Mouse (Mus musculus) hematopoietic stem cell, adult 5-6 weeks (primary cell): ENCODE data around the gene Bcl2. TPM values are rescaled to one million over a fixed set of nuclear protein-coding genes. Genes with fewer than 3 reads are reported as not detected.

ENCODE experiments used
- ATAC-seq, 2 experiments: fragments of 125-278 bp in 1 of 2; replicated peaks in 1 of 2; 2 replicates each; pipeline ENCODE4 v1.8.0; 2016 to 2017; ENCODE audit warnings: inconsistent platforms in 2 of 2, mild to moderate bottlenecking in 2 of 2, moderate number of reproducible peaks in 2 of 2, low read depth in 1 of 2, moderate TSS enrichment in 1 of 2; ENCODE audit not compliant: low FRiP score in 2 of 2, poor library complexity in 2 of 2, severe bottlenecking in 2 of 2, insufficient read depth in 1 of 2, low TSS enrichment in 1 of 2
- total RNA-seq: library from RNA; stranded (forward); fragments of 172-1452, 232-1000 nt; gene quantifications from 2 replicates; pipeline ENCODE4 v1.2.3, GENCODE M21; 2017

Bcl2 gene
- total RNA-seq, 1 experiment from 2014 or later = 36.3 TPM

- ATAC-seq = peak; percentile 60 to 61
These were observed 25.9 kb downstream of the Bcl2 start for GRCm38 (mm10) chr1:106688161-106688516.

DNA sequence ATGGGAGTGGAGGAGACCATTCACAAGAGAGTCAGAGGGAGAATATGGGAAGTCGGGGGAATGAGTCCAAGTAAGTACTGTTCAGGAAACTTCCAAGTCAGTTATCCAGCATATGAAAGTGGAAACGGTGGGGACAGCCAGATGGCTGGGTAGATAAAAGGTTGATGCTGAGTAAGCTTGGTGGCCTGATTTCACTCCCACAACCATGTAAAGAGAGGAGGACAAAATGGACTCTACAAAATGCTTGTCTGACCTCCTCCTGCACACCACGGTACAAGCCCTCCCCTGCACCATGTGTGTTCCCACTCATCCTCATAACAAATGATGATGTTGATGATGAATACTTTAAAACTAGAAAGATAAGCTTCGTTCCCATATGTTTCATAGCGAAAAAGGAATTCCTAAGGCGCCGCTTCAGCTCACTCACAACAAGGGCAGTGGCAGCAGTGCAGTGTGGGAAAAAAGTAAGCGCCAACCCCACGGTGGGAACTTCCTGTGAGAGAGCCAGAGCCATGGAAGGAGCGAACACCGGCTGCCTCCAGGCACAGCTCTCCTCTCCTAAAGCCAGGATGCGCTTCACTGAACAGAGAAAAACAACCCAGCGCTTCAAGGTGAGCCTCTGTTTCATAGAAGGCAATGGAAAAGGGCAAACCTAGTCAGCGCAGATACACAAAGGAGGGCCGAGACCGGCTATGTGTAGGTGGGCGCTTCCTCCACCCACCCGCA, 26.5 kb downstream of the Bcl2 start:
- ATAC-seq = peak; percentile 15 to 25; a peak in 1 of 4 replicates

DNA sequence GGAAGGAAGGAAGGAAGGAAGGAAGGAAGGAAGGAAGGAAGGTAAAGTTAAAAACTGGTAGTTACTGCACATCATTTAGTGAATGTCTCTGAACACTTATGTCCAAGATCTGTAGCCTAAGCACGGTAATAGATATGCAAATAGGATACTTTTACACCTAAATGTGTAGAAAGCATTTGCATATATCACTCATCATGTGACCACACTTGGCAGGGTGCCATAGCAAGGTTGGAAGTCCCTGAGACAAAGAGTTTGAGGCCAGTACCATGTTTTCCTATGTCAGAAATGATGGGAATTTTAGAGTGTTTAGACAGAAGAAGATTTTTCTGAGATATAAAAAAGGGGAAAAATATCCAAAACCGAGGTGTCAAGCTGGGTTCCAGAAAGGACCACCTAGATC, 28.4 kb downstream of the Bcl2 start:
- no peak for ATAC-seq

- ATAC-seq = no peak
These were observed 29.5 kb downstream of the Bcl2 start for GRCm38 (mm10) chr1:106684546-106684945.

DNA sequence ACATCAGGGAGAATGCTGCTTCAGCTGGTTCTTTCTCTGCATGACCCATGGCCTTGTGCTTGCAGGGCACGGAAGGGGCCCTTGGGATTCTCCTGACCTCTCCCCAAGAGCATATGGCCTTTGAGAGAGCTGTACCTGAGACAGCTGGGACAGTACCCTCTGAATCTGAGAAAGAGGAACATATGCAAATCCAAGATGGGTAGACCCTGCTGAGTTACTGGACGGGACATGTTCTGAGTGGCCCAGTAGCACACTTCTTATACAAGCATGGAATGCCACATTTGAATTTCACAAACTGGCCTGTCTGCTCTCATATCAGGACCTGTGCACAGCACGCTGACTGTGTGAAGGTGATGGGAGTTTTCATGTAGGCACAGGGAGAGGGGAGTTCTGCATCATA, 31.2 kb downstream of the Bcl2 start:
- ATAC-seq = no peak

- ATAC-seq = no peak
These were observed 34.1 kb downstream of the Bcl2 start for GRCm38 (mm10) chr1:106679800-106680515.

- peak in 1 of 2 experiments; percentile 56; a peak in 1 of 4 replicates for ATAC-seq
These were observed 36.0 kb downstream of the Bcl2 start for GRCm38 (mm10) chr1:106678060-106678478.

DNA sequence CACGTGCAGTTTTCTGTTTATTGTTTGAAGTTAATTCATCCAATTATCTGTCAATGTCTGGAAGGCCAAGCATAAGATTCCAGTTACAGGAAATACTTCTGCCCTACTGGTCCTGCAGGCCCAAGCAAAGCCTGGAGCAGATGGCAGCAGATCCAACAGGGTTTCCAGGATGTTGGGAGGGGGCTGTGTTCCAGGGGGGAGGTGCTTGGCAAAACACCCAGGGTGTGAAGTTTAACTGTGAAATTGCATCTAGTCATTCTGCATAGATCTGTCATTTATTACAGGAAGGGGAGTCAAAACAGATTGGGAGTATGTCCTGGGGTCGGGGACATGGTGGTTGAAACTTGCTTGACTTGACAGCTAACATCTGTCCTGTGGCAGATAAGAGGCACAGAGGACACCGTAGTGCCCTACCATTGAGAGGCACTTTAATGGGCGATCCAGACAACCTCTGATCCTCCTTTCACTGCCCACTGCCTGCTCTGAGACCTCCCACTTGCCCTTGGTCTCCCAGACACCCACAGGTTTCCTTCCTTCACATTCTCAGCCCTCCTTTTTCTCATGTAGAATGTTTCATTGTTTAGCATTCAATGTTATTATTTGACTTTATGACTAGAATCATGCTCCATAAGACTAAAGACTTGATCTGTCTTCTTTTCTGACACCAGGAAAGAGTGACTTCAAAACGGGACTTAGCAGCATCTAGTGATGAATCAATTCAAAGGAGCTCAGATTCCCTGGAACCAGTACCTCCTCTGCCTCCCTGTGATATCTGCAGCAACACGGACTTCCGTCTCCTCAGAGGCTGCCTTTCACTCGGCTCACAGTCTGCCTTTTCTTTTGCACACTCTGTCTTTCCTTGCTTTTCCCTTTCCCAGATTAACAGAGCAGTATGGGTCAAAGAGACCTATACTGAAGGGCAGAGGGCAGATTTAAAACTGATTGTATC, 47.7 kb downstream of the Bcl2 start:
- no peak for ATAC-seq

DNA sequence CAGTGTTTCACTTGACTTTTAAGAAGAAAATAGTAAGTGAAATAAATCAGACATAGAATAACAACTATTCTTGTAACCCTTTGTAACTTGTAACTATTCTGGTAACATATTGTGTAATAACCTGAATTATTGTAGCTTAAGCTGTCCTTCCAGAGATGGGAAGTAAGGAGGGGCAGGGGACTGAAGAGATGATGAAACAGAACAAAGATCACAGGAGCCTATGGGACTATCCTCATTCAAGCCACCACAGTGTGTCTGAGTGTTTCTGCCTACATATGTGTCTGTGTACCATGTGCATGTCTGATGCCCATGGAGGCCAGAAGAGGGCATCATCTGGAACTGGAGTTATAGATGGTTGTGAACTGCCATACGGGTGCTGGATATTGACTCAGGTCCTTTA, 49.1 kb downstream of the Bcl2 start:
- ATAC-seq = no peak

DNA sequence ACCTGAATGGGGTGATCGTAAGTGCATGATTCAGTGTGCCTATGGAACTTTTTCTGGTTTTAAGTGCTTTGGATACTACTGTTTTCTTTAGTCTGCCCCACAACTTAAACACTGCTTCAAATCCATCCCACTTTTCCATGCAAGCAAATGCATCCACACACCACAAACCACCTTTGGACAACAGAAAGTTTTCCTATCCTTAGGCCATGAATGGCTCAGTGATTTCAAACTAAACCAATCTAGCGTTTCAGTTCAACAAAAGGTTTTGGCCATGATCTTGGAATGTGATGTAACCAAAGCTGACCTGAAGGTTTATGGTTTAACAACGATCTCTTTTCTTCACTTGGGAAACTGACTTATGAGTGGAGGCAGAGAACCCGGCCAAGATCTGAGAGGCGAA, 51.6 kb downstream of the Bcl2 start:
- no peak for ATAC-seq

DNA sequence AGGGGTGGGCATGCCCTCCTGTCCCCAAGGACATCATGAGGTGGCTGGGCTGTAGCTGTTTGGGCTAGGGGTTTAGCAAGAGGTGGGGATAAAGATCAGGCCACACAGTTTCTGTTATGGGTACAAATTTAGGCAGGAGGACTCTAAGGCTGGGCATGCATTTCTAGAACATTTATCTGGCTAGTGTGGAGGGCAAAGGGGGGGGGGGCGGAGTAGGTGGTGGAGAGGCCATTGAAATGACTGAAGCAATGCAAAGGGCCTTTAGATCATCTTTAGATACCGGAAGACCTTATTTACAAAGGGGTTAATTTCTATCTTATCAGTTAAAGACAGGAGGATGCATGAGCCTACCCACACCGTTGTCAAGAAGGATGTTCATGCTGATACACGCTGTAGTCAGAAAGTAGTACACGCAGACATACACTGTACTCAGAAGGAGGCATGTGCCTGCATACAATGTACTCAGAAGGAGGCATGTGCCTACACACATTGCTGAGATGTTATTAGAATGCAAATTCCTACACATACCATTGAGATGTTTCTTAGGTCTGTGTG, 55.7 kb downstream of the Bcl2 start:
- no peak for ATAC-seq

DNA sequence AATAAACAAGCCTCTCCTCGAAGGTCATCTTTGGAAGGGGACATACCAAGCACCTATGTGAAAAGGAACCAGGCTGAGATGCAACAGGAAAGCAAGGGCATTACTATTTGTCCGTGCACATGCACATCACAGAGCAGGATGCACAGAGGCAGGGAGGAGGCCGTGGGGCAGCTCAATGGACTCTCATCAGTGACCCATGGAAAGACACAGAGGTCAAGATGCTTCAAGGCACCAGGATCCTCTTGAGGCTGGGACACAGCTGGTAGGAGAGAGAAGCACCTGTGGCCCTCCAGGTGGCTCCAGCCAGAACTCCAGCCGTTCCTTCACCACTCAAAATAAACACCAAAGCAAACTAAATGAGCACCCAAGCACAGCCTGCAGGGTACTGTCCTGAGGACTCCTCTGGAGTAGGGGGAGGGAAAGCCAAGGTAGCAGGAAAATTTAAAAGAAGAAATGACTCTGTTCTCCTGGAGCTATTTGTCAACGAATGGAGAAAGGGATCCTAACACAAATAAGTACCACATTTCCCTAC, 57.8 kb downstream of the Bcl2 start:
- no peak for ATAC-seq

DNA sequence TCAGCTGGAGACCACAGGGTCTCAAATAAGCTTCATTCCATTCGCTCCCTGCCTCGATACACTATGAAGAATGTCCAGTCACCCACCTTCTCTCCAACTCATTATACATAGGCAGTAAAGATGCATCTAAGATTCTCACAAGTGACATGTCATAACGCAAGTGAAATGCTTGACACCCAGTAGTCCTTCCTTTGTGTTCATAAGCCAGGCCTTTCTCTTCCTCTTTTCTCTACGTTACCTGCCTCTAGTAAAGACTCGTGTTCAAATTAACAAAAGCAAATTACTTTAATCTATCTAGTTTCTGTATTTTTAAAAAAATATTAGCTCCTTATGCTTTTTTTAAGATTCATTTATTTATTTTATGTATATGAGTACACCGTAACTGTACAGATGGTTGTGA, 59.8 kb downstream of the Bcl2 start:
- no peak for ATAC-seq

DNA sequence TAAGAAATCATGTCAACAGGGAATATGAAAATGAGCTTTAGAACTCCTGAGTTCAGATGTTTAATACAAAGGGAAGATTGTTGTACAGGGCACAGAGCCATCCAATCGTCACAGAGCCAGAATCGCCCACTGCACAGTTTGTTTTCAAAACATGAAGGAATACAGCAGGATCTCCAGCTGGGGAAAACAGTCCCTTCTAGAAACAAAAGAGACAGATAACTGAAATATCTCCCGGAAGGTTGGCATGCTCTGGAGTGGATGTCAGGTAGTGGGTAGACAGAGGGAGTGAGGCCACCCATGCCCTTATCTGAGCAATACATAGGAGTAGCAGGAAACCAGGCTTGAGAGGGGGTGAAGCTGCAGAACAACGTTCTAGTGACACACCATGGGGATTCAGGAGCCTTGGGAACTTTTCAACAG, 60.6 kb downstream of the Bcl2 start:
- peak; percentile 43 to 51; a peak in 1 of 4 replicates for ATAC-seq

- ATAC-seq = no peak
These were observed 62.9 kb downstream of the Bcl2 start for GRCm38 (mm10) chr1:106651211-106651610.

GRCm38 (mm10) chr1:106650427-106650826, 63.6 kb downstream of the Bcl2 start:
- ATAC-seq = no peak

- no peak for ATAC-seq
These were observed 66.7 kb downstream of the Bcl2 start for GRCm38 (mm10) chr1:106647336-106647735.
